Mouse (Mus musculus): ENCODE measurements around the gene P2ry6. TPM values are rescaled to one million over a fixed set of nuclear protein-coding genes. Genes with fewer than 3 reads are reported as not detected.

The P2ry6 gene
- total RNA-seq, 2 experiments from 2014 or later, result 4.4 TPM

DNA sequence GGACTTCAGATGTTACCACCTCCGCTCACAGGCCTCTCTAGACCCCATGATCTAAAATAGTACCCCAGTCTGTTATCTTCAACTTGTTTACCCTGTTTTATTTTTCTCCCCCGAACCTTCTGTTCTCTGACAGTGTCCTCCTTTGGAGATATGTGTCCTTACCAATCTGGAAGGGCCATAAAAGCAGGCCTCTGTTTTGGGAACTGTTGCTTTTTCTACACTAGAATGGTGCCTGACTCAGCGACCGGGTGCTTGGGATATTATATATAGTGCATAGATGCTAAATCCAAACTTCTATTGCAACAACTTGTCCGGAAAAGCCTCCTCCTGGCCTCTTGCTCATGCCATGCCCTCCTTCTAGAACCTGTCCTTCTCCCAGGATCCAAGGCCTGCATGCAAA lies 50.2 kb downstream of the P2ry6 start:
- no peak for DNase-seq (ENCODE audit: low spot score)
- intact Hi-C loops (cut with DNase I), result no loop called here

DNA sequence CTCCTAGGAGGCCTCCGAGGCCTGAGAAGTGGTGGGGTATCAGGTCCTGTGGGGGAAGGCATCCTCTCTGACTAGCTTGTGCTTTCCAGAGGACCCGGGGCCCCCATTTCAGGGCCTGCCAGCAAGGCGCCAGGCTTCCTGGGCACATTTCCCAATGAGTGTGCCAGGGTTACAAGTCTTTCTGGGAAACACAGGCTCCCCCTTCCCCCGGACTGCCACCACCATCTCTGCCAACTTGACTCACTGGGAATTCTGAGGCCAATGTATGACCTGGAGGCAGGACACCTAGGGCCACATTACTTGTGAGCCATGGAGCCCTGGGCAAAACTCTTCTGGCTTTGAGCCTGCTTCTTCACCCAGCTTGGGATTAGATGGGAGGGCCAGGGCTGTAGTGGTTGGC lies 51.5 kb downstream of the P2ry6 start:
- intact Hi-C loops (cut with DNase I), result no loop called here
- DNase-seq (ENCODE audit: low spot score), result no peak

DNA sequence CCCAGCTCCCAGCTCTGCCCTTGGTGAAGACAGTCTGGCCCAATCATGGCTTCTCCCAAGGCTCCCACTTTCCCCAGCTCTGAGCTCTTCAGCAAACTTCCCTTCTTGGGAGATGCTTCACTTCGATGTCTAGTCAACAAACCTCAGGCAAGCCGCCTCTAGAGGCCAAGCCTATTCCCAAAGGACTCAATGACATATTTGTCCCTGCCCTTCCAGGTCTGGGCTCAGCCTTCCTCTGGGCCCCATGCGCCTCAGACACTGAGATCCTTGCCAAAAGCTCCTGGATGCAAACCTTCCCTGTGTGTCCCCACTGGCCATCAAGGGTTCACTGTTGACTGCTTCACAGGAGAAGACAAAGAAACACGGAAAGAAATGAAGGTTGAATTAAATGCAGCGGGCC lies 53.2 kb downstream of the P2ry6 start:
- no peak for DNase-seq (ENCODE audit: low spot score)
- intact Hi-C loops (cut with DNase I), result no loop called here

DNA sequence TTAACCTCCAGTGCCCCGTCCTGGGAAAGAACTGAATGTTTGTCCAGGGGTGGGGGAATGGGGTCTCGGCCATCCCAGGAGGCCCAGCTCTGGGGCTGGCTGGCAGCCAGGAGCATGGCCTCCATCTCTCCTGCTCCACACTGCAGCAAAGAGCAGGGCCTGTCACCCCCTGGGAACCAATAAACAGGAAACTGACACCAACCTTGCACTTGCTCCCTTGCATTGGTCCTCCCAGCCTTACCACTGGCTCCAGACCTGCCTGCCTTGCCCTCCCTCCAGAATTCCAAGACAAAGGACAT lies 54.7 kb downstream of the P2ry6 start:
- DNase-seq (ENCODE audit: low spot score), result no peak
- intact Hi-C loops (cut with DNase I), result no loop called here

DNA sequence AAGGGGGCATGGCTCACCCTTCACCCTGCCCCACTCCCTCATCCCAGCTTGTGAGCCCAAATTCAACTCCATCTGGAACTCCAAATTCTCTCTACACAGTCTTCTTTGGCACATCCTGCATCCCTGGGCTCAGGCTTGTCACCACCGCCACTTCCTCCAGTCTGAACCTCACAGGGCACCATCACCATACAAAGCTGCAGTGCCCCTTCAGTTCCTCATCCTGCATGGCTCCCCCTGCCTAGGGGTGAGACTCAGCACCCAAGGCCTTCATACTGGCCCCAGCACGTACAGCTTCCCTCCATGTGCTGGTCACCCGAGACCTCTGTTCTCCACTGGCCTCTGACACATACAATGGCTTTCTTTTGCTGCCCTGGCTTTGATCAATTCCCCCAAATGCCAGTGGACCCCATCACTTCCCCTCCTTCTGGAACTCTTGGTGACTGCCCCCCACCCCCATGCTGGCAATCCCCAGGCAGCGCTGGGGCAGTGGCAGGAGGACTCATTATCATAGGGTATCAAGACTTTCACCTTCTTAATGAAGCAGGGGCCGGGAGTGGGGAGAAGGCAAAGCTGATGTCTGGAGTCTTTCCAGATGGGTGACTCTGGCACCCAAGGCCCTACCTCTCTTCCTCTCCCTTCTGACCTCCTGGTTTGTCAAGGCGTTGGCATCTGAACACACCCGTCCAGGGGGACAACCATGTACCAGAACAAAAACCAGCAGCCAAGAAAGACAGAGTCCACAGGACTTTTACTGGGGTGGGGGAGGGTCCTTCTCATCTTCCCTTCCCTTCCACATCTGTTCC lies 55.2 kb downstream of the P2ry6 start:
- no peak for DNase-seq (ENCODE audit: low spot score)
- intact Hi-C loops (cut with DNase I), result no loop called here

DNA sequence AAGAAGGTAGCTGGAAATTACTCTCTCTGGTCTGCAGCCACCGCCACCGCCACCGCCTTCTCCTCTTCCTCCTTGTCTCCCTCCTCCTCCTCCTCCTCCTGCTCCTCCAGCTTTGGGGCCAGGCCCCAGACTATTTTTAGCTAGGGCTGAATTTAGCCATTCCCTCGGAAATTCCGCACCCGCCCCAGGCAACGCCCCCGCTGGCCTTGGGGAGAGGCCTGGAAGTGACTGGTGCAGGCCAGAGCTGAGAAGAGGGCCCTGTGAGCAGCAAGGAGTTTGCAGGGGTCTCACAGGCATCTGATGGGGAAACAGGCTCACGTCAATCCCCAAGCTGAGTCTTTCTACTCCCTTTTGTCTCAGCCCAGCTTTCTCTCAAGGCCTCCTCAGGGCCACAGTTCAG lies 56.3 kb downstream of the P2ry6 start:
- intact Hi-C loops (cut with DNase I), result no loop called here
- peak; percentile 73 for DNase-seq (ENCODE audit: low spot score)

DNA sequence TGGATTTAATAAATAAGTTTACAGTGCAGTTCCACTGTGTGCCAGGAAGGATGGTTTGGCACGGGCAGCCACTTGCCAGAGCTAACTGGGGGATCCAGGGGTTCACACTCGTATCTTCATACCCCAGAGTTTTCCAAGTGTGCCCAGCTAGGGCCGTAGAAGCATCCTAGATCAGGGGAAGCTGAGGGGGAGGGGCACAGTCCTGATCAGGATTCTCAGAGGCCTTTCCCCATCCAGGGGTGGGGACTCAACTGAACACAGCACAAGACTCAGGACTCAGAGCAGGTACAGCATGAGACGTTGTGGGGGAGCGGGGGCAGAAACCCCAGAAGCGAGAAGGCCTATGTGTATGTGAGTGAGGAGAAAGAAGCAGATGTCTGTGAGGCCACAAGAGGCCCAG lies 56.7 kb downstream of the P2ry6 start:
- DNase-seq (ENCODE audit: low spot score), result no peak
- intact Hi-C loops (cut with DNase I), result no loop called here

DNA sequence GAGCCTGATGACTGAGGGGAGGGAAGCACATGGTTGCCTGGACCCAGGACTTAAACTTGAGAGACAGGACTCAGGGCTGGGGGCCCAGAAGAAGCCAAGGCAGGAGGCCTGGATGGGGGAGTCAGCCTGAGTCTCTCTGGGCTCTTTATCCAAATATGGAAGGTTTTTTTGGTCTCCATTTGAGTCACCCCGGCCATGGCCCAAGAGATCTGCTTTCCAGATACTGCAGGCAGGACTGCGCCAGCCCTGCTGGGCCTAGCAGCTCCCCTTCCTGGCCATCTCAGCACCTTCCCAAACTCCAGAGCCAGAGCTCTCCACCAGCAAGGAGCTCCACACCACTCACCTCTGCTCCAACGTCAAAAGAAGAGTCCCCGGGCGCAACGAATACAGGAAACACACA lies 57.9 kb downstream of the P2ry6 start:
- no peak for DNase-seq (ENCODE audit: low spot score)
- intact Hi-C loops (cut with DNase I), result no loop called here

DNA sequence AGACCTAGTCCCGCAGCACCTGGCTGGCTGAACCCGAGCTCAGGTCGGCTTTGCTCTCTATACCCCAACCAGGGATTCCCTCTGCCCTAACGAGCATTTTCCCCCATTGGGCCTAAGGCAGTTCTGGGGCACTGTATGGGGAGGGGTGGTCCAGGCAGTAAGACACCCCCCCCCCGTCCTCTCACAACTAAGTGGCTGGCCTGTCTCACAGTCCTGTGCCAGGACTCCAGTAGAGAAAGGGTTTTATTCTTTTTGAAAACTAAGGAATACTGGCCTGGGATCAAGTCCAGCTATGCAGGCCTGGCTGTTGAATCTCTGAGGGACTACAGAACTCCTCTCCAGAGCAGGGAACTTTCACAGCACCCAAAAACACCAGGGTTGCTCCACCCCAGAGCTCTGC lies 59.2 kb downstream of the P2ry6 start:
- intact Hi-C loops (cut with DNase I), result no loop called here

DNA sequence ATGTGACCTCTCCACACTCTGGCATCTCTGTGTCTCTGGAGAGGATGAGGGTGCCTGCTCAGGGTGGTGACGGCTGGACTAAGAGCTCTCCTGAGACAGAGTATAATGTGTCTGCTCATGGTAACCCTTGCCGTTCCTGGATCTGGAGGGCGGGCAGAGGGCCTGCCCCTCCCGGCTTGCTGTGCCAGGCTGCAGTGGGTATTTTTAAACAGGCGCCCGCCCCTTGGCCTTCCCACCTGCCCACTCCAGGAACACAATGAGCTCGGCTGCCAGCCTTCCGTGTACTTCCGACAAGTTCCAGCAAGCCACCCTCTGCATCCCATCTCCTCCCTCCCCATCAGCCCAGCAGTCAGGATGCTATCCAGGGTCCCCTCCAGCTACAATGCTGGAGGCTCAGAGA lies 62.7 kb downstream of the P2ry6 start:
- intact Hi-C loops (cut with DNase I), result no loop called here
- DNase-seq (ENCODE audit: low spot score), result no peak

More for the DNA sequence above, 59.2 kb downstream of the P2ry6 start:
- DNase-seq (ENCODE audit: low spot score), result no peak

DNA sequence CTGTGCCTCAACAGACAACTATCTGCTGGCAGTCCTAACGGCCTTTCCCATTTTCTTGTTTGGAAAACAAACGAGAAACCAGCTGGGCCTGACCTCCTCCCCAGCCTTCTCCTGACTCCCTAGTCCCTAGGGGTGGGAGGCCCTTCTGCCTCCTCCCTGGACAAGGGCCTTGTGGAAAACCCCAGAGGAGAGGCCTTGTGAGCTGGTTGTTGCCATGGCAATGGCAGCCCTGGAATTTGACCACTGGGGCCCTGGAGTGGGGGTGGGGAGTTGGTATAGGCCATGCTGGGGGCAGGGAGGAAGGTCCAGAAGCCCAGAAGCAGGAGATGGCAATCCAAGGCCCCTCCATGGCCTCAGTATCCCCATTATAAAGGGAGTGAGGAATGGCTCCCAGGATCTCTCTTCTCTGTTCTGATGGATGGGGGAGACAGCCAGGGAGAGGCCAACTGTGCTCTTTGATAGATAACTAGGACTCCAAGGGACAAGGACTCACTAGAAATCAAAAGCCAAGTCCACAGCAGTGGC lies 63.1 kb downstream of the P2ry6 start:
- intact Hi-C loops (cut with DNase I), result no loop called here
- DNase-seq (ENCODE audit: low spot score), result no peak

DNA sequence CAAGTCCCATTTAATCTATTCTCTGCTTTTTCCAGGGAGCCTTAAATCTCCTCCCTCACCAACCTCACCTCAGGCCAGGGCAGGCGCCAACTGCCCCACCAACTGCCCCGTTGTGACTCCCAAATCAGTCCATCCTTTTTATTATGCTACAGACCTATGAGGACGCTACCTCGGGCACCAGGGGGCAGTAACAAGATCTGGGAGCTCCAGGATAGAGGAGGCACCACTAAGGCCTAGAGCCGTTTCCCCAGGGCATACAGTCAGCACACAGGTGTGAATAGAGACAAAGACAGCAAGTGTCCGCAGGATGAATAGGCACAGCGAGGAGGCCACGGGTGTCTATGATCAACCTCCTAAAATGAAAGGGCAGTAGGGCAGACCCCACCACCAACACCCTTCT lies 65.9 kb downstream of the P2ry6 start:
- intact Hi-C loops (cut with DNase I), result loop anchor here (5.0 kb wide), 1 partner anchor 379 kb away; no protein-coding TSS in a partner anchor
- DNase-seq (ENCODE audit: low spot score), result no peak

DNA sequence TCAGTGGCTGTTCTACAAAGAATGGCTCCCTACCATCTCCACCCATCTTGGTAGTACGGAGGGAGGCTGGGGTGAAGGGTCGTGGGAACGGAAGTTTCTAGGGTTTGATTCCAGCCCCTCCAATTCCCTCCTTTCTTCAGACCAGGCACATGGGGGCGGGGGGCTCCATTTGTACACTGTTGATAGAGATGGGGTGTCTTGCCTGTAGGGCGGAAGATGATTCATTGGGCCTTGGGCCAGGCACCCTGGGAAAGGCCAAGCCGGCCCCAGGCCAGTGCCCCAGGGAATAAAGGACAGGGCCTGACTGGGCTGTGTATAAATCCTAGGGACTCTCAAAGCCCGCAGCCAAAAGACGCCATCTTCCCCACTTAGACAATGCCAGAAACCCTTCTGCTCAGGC lies 66.4 kb downstream of the P2ry6 start:
- peak; percentile 51 for DNase-seq (ENCODE audit: low spot score)
- intact Hi-C loops (cut with DNase I), result loop anchor here (5.0 kb wide), 1 partner anchor 379 kb away; no protein-coding TSS in a partner anchor

DNA sequence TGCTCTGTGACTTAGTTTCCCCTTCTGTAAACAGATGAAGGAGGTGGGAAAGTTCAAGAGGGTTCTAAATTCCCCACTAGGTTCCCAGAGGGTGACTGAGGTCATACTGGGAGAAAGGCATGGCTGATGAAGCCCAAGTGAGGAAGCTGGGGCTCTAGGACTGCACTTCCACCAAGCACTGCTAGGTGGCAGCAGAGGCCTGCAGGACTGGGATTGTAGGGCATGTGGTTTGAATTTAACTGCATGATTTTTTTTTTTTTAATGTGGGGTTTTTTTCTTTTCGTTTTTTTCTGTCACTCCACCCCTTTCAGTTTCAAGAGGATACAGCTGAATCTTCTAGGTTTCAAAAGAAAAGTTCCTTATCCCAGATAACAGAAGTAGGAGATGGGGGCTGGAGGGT lies 67.2 kb downstream of the P2ry6 start:
- intact Hi-C loops (cut with DNase I), result loop anchor here (1.0 to 5.0 kb wide), 4 partner anchors 25 to 380 kb away; partner anchors contain the start of gene Arhgef17
- peak; percentile 70 for DNase-seq (ENCODE audit: low spot score)

DNA sequence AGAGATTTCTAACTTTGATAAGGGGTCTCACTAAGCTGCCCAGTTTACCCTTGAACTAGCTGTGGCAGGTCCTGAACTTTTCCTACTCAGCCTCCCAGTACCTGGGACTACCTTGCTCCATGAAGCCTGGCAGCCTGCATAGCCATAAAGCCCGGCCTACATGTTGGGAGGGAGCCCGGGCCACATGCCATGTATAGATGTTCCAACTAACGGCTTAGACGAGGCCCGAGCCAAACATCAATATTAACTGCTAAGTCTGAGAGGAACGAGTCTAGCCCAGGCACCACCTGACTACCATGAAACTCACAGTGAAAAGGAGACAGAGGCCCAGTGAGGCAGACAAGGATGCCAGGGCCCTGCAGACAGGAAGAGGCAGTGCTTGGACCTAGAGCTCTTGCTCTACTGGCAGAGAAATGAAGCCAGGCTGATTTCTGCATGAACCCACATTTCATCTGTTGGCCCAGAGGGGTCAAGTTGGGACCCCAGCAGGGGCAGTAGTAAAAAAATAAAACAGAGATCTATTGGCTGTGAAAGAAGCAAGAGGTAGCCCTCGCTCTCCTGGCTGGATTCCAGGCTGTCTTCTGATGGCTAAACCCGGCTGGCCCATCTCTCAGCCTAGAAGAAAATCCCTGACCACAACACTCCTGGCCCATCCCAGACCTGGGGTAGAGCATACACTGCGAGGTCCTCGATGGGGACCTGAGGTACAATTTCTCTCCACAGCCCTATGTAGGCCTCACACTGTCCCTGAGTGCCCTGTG lies 68.2 kb downstream of the P2ry6 start:
- DNase-seq (ENCODE audit: low spot score), result no peak
- intact Hi-C loops (cut with DNase I), result loop anchor here (2.0 to 5.0 kb wide), 2 partner anchors 59 to 381 kb away; no protein-coding TSS in a partner anchor

DNA sequence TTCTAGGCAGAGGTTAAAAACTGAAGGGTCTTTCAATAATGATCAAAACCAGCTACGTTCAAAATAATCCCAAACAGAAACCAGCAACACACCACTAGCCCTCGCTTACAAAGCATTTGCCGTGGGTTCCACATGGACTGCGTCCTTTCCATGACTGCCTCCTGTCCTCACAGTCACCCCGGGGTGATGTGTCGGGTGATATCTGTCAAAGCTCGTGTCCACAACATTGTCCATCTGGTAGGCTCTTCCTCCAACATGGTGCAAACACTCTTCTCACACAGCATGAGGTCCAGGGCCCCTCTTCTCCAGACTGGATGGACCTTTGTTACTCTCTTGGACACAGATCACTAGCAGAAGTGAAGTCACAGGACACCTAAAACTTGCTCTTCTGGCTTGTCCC lies 69.4 kb downstream of the P2ry6 start:
- intact Hi-C loops (cut with DNase I), result loop anchor here (5.0 kb wide), 1 partner anchor 382 kb away; no protein-coding TSS in a partner anchor
- no peak for DNase-seq (ENCODE audit: low spot score)

DNA sequence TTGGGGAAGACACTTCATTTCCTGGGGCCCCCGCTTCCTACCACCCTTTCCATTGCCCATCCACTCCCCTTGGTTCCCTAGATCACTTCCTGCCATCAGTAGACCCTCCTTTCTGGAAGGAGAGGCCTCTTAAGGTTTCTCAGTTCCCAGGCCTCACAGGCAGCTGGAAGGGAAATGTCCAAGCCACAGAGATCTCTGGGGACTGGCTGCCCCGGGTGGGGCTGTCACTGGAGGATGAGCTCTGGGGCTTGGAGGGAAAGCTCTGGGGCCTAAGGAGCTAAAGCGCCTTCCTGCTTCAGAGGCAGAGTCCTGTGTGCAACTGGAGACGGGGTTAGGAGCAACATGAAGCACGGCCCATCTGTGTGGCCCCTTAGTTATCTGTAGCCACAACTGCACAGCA lies 69.8 kb downstream of the P2ry6 start:
- intact Hi-C loops (cut with DNase I), result loop anchor here (5.0 kb wide), 1 partner anchor 383 kb away; no protein-coding TSS in a partner anchor

DNA sequence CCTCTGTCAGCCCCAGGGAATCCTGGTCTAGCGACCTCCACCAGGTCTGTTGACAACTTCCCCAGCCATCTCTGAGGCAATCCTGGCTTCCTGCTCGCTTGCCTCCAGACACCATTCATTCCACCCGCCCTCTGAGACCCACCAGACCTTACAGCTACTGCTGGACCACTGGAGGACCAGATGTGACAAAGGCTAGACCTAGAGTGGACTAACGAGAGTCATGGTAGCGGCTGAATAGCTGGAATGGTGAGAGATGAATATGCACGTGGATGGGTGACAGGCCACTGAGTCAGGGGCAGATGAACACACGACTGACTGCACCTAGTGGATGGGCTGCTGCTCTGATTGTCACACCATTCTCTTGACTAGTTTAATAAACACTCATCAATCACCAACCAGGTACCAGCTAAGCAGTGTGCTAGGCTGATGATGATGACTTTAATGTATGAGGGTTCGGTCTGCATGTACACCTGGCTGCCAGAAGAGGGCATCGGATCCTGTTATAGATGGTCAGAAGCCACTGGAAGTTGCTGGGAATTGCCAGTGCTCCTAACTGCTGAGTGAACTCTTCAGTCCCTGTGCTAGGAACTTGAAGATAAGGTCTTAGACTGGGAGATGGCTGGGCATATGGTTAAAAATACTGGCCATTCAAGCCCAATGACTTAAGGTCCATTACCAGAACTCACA lies 71.9 kb downstream of the P2ry6 start:
- intact Hi-C loops (cut with DNase I), result no loop called here

More for the DNA sequence above, 69.8 kb downstream of the P2ry6 start:
- DNase-seq (ENCODE audit: low spot score), result no peak

DNA sequence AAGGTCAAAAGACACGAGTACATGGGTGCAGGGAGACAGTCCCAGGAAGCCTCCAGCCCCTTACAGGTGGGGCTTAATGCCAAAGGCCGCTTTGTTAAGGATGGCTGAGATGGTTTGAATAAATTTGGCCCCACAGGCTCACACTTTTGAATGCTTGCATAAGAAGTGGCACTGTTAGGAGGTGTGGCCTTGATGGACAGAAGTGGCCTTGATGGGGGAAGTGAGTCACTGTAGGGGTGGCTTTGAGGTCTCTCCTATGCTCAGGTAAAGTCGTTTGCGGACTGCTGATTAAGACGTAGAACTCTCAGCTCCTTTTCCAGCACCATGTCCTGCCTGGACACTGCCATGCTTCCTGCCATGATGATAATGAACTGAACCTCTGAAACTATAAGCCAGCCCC lies 76.6 kb downstream of the P2ry6 start:
- intact Hi-C loops (cut with DNase I), result no loop called here
- no peak for DNase-seq (ENCODE audit: low spot score)

More for the DNA sequence above, 71.9 kb downstream of the P2ry6 start:
- DNase-seq (ENCODE audit: low spot score), result no peak

DNA sequence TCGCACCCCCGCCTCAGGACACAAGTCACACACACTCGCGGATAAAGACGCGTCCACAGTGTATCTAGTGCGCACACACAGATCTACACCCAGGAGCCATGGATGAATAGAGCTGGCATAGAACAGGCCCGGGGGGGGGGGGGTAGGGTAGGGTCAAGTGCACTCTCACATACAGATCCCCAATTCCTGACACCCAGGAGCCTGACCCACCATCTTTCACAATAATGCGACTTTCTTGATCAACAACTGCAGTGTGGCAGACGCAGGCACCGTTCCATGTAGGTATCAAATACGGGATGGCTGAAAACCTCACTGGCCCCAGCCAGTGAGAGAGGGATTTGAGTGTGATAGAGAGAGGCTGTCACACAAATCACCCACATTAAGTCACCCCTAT lies 79.6 kb downstream of the P2ry6 start:
- DNase-seq (ENCODE audit: low spot score), result no peak
- intact Hi-C loops (cut with DNase I), result no loop called here

Data from heart, postnatal 25 days (tissue).